Mouse (Mus musculus) spleen, adult 2 months (tissue): ENCODE results near the gene Abcc10.

Source experiments
- CTCF ChIP-seq: fragments of 200-500 bp; IDR thresholded peaks from 2 replicates; pipeline ENCODE4 v1.5.1; 2011; ENCODE audit warnings: mild to moderate bottlenecking, inconsistent platforms; ENCODE audit not compliant: insufficient read depth, insufficient read length, insufficient replicate concordance; ENCODE audit errors: extremely low read depth
- POLR2A ChIP-seq: fragments of 200-500 bp; IDR thresholded peaks from 2 replicates; pipeline ENCODE4 v1.6.1; 2011; ENCODE audit warnings: low read depth, low read length, inconsistent platforms

- TF ChIP-seq CTCF (no peak), POLR2A (no peak)
These were observed 31.6 kb downstream of the Abcc10 start for GRCm38 (mm10) chr17:46296601-46297000.
